Mouse (Mus musculus): Measurements from ENCODE around the gene Gm21488. TPM values are rescaled to one million over a fixed set of nuclear protein-coding genes. Genes with fewer than 3 reads are reported as not detected.
"Not testable (repeated sequence)": the region's sequence is repeated elsewhere in the genome, so short reads cannot be mapped to it uniquely, and the experiment has no call there.

Gm21488 gene
- not detected in 2 replicates for polyA plus RNA-seq (2015; fragmentation: Nextera tagmentation; extraction: Ambion mirVana)

- H3K4me2 ChIP-seq (ENCODE audit: low read depth, low read length); H3K27ac ChIP-seq (ENCODE audit: low read length); H3K9me3 ChIP-seq (replicated peaks; ENCODE audit: control insufficient read depth, low read length); ATAC-seq (ENCODE audit: low read depth); H3K4me3 ChIP-seq (ENCODE audit: low read depth, low read length); H3K27me3 ChIP-seq (ENCODE audit: control insufficient read depth, insufficient read depth, low read depth, low read length); H3K36me3 ChIP-seq (ENCODE audit: control insufficient read depth, insufficient read depth); H3K4me1 ChIP-seq (ENCODE audit: control insufficient read depth, low read depth, low read length); H3K9ac ChIP-seq (ENCODE audit: low read depth, low read length): not testable (repeated sequence)
- no CpG with 5 or more reads among the region's 5 CpGs for WGBS (ENCODE audit: insufficient replicate concordance)
These were observed at the start of gene Gm21488 for GRCm38 (mm10) chrY:27521820-27522219. TSS of gene Gm21488 (minus strand) at chrY:27521920.
